Mouse (Mus musculus) intestine, embryonic 15.5 days (tissue): Measurements from ENCODE around the gene Ttyh3. TPM values are rescaled to one million over a fixed set of nuclear protein-coding genes. Genes with fewer than 3 reads are reported as not detected.

Source experiments
- ATAC-seq: fragments of 200-750 bp; cut with Nextera tagmentation; 2 replicates; pipeline ENCODE4 v1.8.0; 2017; ENCODE audit warnings: moderate TSS enrichment, moderate library complexity
- H3K27ac ChIP-seq: fragments of 300-500 bp; sonication (generic); 2 replicates; pipeline ENCODE4 v1.5.1; 2015; ENCODE audit warnings: mild to moderate bottlenecking, inconsistent platforms
- H3K27me3 ChIP-seq: fragments of 300-500 bp; sonication (generic); replicated peaks from 2 replicates; pipeline ENCODE4 v1.6.1; 2015; ENCODE audit warnings: inconsistent platforms
- H3K36me3 ChIP-seq: fragments of 300-500 bp; sonication (generic); 2 replicates; pipeline ENCODE4 v1.6.1; 2015; ENCODE audit warnings: inconsistent platforms
- H3K4me1 ChIP-seq: fragments of 300-500 bp; sonication (generic); replicated peaks from 2 replicates; pipeline ENCODE4 v1.6.1; 2015; ENCODE audit warnings: inconsistent platforms
- H3K4me2 ChIP-seq: fragments of 300-500 bp; sonication (generic); replicated peaks from 2 replicates; pipeline ENCODE4 v1.6.1; 2015; ENCODE audit warnings: mild to moderate bottlenecking, inconsistent platforms
- H3K4me3 ChIP-seq: fragments of 300-500 bp; sonication (generic); replicated peaks from 2 replicates; pipeline ENCODE4 v1.5.1; 2015; ENCODE audit warnings: inconsistent platforms
- H3K9ac ChIP-seq: fragments of 300-500 bp; sonication (generic); 2 replicates; pipeline ENCODE4 v1.6.1; 2015; ENCODE audit warnings: inconsistent platforms
- H3K9me3 ChIP-seq: fragments of 300-500 bp; sonication (generic); 2 replicates; pipeline ENCODE4 v1.6.1; 2016; ENCODE audit warnings: inconsistent platforms
- WGBS: fragments of 180-500 bp; shearing (Covaris S2); methylation state at CpG from one replicate; pipeline ENCODE4 v1.1.7; 2015; 5-methylcytosine and 5-hydroxymethylcytosine counted together
- polyA plus RNA-seq: library from polyadenylated mRNA; unstranded; fragments of >200 nt; fragmentation: Nextera tagmentation; extraction: Ambion mirVana; gene quantifications from 2 replicates; pipeline ENCODE4 v1.2.1, GENCODE M21; 2015

The Ttyh3 gene
- polyA plus RNA-seq, 1 experiment from 2014 or later, result 34.5 TPM

DNA sequence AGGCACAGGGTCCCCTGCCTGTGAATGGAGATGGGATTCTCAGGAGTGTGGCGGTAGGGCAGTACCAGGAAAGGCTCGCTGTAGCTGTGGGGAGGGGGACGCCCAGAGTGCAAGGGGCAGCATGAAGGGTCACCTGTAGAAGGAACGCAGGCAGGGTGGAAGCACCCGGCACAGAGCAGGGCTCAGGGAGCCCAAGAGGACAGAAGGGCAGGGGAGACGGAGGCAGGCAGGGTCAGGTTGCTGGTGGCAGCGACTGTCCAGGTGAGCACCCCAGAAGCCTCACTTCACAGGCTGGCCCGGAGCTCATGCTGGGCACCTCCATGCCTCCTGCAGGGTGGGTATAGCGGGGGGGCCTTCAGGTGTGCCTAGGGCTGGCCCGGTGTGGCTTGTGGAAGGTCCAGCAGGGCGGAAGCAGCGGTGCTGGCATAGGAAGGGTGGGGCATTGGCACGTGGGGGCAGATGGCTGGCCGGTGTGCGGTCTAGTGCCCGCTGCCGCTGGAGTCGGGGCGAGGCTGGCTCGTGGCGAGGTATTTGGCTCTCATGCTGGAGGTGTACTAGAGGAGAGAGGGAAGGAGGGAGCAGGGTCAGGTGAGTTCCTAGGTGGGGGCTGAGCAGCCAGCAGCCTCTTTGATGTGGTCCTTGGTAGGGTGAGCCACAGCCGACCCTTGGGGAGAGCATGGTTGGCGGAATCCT lies 25.7 kb downstream of the Ttyh3 start:
- Histone ChIP-seq H3K9ac (no peak overlapping the region), H3K4me3 (no peak overlapping the region), H3K4me1 (peaks cover 9% of the 10 kb centered on the region)

GRCm38 (mm10) chr5:140621517-140621916 lies 27.3 kb downstream of the Ttyh3 start:
- H3K9ac ChIP-seq, result no peak overlapping the region
- H3K27me3 ChIP-seq, result no peaks in the 10 kb centered on the region
- no peak overlapping the region for H3K27ac ChIP-seq
- H3K9me3 ChIP-seq, result no peaks in the 10 kb centered on the region
- ATAC-seq, result no peak
- no peak overlapping the region for H3K4me3 ChIP-seq
- peaks cover 32% of the 10 kb centered on the region for H3K36me3 ChIP-seq
- 68% methylated on average over 10 of the region's 10 CpGs for WGBS
- H3K4me2 ChIP-seq, result no peak overlapping the region
- H3K4me1 ChIP-seq, result peaks cover 11% of the 10 kb centered on the region

More for the DNA sequence above, 25.7 kb downstream of the Ttyh3 start:
- Histone ChIP-seq H3K27ac (no peak overlapping the region), H3K4me2 (no peak overlapping the region), H3K36me3 (peaks cover 48% of the 10 kb centered on the region), H3K9me3 (no peaks in the 10 kb centered on the region), H3K27me3 (no peaks in the 10 kb centered on the region)
- ATAC-seq, result no peak
- WGBS, result 93% methylated on average over 23 of the region's 23 CpGs

- Histone ChIP-seq H3K27me3 (no peaks in the 10 kb centered on the region), H3K27ac (no peak overlapping the region), H3K4me3 (no peak overlapping the region), H3K4me1 (peaks cover 13% of the 10 kb centered on the region), H3K36me3 (peaks cover 27% of the 10 kb centered on the region), H3K4me2 (no peak overlapping the region), H3K9me3 (no peaks in the 10 kb centered on the region), H3K9ac (no peak overlapping the region)
- 75% methylated on average over 9 of the region's 9 CpGs for WGBS
- ATAC-seq, result no peak
Measured at GRCm38 (mm10) chr5:140621092-140621491, 27.7 kb downstream of the Ttyh3 start.

DNA sequence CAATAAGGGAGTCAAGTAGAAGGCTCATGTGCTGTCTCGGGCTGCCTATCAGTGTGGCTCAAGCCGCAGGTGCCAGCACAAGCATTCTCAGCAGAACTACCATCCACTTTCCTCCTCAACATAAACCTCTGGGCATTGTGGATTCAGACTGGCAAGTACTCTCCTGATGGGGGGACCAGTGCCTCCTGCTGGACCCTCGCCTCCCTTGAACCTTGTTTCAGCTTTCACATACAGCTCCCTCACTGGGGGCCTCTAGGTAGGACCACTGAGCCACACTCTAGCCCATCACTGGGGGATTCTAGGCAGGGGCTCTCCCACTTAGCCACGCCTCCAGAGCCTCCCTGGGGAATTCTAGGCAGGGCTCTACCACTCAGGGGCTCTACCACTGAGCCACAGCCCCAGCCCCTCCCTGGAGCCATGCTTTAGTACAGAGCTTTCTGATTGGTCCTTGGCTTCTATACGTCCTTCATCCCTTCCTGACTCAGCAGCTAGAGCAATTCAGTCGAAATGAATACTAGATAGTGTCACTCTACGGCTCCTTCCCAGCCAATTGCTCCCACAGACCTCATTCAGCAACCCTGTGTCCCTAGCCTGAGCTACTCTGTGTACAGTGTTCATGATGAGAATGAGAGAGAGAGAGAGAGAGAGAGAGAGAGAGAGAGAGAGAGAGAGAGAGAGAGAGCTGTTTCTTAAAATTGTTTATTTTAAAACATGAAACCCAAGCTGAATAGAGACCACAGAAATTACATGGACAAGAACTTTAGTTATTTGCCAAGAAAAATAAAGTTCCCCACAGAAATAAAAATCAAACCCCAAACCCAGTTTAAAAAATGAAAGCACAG lies 28.7 kb downstream of the Ttyh3 start:
- peak; percentile 11 for ATAC-seq
- Histone ChIP-seq H3K4me1 (peaks cover 13% of the 10 kb centered on the region), H3K9ac (no peak overlapping the region), H3K4me3 (no peak overlapping the region), H3K4me2 (no peak overlapping the region), H3K9me3 (no peaks in the 10 kb centered on the region), H3K27me3 (no peaks in the 10 kb centered on the region), H3K36me3 (peaks cover 23% of the 10 kb centered on the region), H3K27ac (no peak overlapping the region)
- 51% methylated on average over 7 of the region's 7 CpGs for WGBS

DNA sequence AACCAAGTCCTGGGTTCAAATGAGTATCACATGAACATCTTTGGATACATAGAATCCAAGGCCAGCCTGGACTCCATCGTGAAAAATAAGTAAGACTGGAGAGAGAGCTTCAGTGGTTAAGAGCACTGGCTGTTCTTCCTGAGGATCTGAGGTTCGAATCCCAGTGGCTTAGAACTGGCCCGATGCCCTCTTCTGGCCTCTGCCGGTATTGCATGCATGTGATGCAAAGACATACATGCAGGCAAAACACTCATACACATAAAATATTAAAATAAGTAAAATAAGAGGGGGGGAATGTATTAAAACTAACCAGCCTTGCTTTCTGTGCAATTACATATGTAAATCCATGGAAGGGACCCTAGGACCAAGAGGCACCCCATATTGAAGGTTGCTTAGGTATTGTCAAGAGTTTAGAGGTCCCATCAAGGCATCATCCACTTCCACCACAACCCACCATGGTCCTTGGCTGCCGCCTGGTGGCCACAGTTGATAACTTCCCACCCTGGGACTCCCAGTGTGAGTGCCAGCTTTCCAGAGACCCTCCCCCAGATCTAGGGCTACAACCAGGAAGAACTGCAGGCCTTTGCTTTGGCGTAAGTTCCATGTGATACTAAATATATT lies 29.6 kb downstream of the Ttyh3 start:
- peak; percentile 29; the same call in 1 of the 2 replicates for ATAC-seq
- Histone ChIP-seq H3K9me3 (no peaks in the 10 kb centered on the region), H3K4me2 (no peak overlapping the region), H3K4me1 (peaks cover 10% of the 10 kb centered on the region; the same call in 1 of the 2 replicates), H3K36me3 (peaks cover 17% of the 10 kb centered on the region), H3K27me3 (no peaks in the 10 kb centered on the region), H3K4me3 (no peak overlapping the region), H3K9ac (no peak overlapping the region), H3K27ac (no peak overlapping the region)
- WGBS, result 20% methylated on average over 6 of the region's 6 CpGs

DNA sequence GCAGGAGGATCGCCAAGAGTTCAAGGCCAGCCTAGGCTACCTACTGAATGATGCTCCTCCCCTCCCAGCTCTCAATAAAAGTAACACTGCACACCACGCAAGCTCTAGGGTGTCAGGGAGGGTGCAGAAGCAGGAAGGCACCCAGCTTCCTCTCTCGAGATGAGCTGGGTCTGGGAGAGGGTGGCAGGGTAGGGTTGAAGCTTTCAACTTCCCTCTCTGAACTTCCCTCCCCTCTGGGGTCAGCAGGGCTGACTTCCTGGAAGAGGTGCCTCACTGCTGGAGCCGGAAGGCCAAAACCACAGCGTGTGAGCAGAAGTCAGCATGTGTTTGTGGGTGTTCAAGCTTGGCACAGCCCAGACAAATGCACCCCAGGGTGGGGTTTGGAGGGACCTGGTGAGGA lies 31.1 kb downstream of the Ttyh3 start:
- no peaks in the 10 kb centered on the region for H3K9me3 ChIP-seq
- no peak overlapping the region for H3K9ac ChIP-seq
- no peaks in the 10 kb centered on the region for H3K27me3 ChIP-seq
- 74% methylated on average over 5 of the region's 5 CpGs for WGBS
- peaks cover 7% of the 10 kb centered on the region; the same call in 1 of the 2 replicates for H3K36me3 ChIP-seq
- 0 out of 2 replicates have a peak, but pooled peaks cover 13% of the 10 kb centered on the region for H3K4me1 ChIP-seq
- H3K27ac ChIP-seq, result no peak overlapping the region
- no peak overlapping the region for H3K4me3 ChIP-seq
- no peak for ATAC-seq
- H3K4me2 ChIP-seq, result no peak overlapping the region

GRCm38 (mm10) chr5:140616691-140617090 lies 32.1 kb downstream of the Ttyh3 start:
- no peaks in the 10 kb centered on the region for H3K27me3 ChIP-seq
- peaks cover 3% of the 10 kb centered on the region; the same call in 1 of the 2 replicates for H3K36me3 ChIP-seq
- 58% methylated on average over 9 of the region's 9 CpGs for WGBS
- no peak overlapping the region for H3K4me2 ChIP-seq
- peaks cover 22% of the 10 kb centered on the region for H3K4me1 ChIP-seq
- H3K4me3 ChIP-seq, result no peak overlapping the region
- no peak overlapping the region for H3K9ac ChIP-seq
- H3K9me3 ChIP-seq, result no peaks in the 10 kb centered on the region
- H3K27ac ChIP-seq, result peak overlapping the region; percentile 24; the same call in 1 of the 2 replicates
- ATAC-seq, result no peak

GRCm38 (mm10) chr5:140616110-140616503 lies 32.7 kb downstream of the Ttyh3 start:
- no peak overlapping the region for H3K9ac ChIP-seq
- no peaks in the 10 kb centered on the region for H3K9me3 ChIP-seq
- WGBS, result 85% methylated on average over 6 of the region's 6 CpGs
- no peak overlapping the region for H3K4me3 ChIP-seq
- H3K4me1 ChIP-seq, result peaks cover 27% of the 10 kb centered on the region
- ATAC-seq, result no peak
- H3K27me3 ChIP-seq, result no peaks in the 10 kb centered on the region
- H3K36me3 ChIP-seq, result peaks cover 3% of the 10 kb centered on the region; the same call in 1 of the 2 replicates
- no peak overlapping the region for H3K4me2 ChIP-seq
- peak overlapping the region; percentile 24; the same call in 1 of the 2 replicates for H3K27ac ChIP-seq

DNA sequence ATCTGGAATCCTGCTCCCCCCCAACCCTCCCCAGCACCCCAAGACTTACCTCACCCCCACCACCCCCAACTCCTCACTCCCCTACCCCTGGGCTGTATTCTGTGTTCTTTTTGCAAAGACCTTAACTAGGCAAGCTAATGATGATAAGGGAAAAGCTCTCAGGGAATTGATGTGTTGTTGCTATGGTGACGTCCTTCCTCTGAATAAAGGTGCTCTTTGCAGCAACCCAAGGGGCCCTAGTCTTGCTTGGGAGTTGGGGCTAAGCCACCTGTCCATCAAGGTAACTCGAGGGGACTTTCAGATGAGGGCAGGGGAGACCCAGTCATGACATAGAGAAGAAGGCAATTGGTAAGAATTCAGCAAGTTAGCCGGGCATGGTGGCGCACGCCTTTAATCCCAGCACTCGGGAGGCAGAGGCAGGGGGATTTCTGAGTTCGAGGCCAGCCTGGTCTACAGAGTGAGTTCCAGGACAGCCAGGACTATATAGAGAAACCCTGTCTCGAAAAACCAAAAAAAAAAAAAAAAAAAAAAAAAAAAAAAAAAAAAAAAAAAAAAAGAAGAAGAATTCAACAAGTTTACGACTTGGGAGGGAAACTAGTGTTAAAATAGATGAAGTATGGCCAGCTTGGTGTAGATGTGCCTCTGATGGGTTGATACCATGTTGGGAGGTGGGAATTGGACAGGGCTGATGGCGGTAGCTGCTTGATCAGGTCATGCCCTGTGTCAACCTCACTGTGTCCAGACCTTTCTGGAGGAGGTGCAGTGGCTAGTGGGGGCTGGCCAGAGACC lies 33.3 kb downstream of the Ttyh3 start:
- no peak overlapping the region for H3K27ac ChIP-seq
- peaks cover 3% of the 10 kb centered on the region; the same call in 1 of the 2 replicates for H3K36me3 ChIP-seq
- H3K9me3 ChIP-seq, result no peaks in the 10 kb centered on the region
- no peak for ATAC-seq
- H3K4me1 ChIP-seq, result peaks cover 33% of the 10 kb centered on the region
- no peak overlapping the region for H3K9ac ChIP-seq
- 79% methylated on average over 10 of the region's 10 CpGs for WGBS
- no peaks in the 10 kb centered on the region for H3K27me3 ChIP-seq
- H3K4me3 ChIP-seq, result no peak overlapping the region
- H3K4me2 ChIP-seq, result no peak overlapping the region

DNA sequence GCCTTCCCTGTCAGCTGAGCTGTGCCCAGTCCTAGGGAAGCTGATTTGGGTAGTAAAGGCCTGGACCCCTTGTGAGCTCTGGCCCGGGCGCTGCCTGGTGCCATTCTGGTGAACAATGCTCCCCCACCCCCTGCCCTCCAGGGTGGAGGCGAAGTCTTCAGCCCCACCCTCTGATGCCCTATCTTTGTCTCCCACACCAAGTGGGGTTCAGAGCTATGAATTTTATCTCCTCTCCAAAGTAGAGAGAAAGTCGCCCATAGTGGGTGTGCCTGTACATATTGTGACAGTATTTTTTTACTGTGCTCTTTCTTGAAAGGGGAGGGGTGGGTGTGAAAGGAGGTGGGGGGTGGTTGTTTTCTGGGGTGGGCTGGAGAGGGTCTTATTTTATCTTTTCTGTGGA lies 34.0 kb downstream of the Ttyh3 start:
- Histone ChIP-seq H3K4me1 (peaks cover 37% of the 10 kb centered on the region), H3K4me2 (no peak overlapping the region), H3K4me3 (no peak overlapping the region), H3K9ac (no peak overlapping the region), H3K36me3 (peaks cover 3% of the 10 kb centered on the region; the same call in 1 of the 2 replicates), H3K9me3 (no peaks in the 10 kb centered on the region), H3K27me3 (no peaks in the 10 kb centered on the region), H3K27ac (no peak overlapping the region)
- no peak for ATAC-seq
- WGBS, result 79% methylated on average over 4 of the region's 4 CpGs

GRCm38 (mm10) chr5:140614141-140614540 lies 34.7 kb downstream of the Ttyh3 start:
- Histone ChIP-seq H3K9me3 (no peaks in the 10 kb centered on the region), H3K4me2 (no peak overlapping the region), H3K4me3 (no peak overlapping the region), H3K36me3 (peaks cover 3% of the 10 kb centered on the region; the same call in 1 of the 2 replicates), H3K9ac (no peak overlapping the region), H3K4me1 (peaks cover 42% of the 10 kb centered on the region), H3K27ac (no peak overlapping the region), H3K27me3 (no peaks in the 10 kb centered on the region; the same call in 1 of the 2 replicates)
- 88% methylated on average over 10 of the region's 10 CpGs for WGBS
- no peak for ATAC-seq
